Mouse (Mus musculus) ovary, postnatal 10 days (tissue): ENCODE data around the gene Ppp1r32.

Source experiments
- DNase-seq: peaks from one replicate; pipeline ENCODE4 v3.0.0; 2022; ENCODE audit warnings: low spot score

Gene Ppp1r32

GRCm38 (mm10) chr19:10457484-10457800 lies 25.3 kb downstream of the Ppp1r32 start:
- peak; percentile 32 for DNase-seq

GRCm38 (mm10) chr19:10456752-10457483 lies 25.8 kb downstream of the Ppp1r32 start, which contains the start of gene Lrrc10b:
TSS of gene Lrrc10b (minus strand) at chr19:10457473.
- peak; percentile 39 for DNase-seq

DNA sequence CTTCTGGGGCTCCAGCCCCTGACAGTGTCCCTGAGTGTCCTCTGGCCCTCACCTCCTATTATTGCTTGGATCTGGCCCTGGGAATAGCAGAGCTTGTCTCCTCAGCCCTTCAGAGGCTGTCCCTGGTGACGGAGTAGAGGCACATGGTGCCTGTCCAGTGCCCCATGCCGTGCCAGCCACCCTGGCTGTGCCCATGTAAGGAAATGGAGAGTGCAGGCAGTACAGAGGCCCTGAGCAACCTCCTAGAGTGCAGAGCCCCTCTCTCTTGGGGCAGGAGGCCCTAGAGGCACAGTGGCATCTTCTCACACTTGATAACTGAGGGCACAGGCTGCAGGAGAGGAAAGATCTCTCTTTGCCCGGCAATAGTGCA lies 27.3 kb downstream of the Ppp1r32 start:
- no peak for DNase-seq

- no peak for DNase-seq
Observed at GRCm38 (mm10) chr19:10454718-10455436, 27.9 kb downstream of the Ppp1r32 start.

DNA sequence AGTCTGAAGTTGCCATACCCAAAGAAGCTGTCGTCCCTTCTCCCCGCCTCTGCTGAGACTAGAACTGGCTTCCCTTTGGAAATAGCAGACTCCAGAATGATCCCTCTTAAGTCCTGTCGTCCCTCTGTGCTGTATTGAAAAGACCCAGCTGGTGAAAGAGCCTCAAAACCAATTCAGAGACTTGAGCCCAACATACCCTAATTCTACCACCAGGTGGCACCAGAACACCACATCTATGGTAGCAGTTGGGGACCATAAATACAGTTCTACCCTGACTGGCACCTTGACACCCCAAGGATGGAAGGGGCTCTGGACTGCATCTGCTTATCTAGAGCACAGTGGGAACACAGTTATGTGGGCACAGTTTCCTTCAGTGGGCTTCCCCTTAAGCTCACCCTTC lies 33.0 kb downstream of the Ppp1r32 start:
- DNase-seq: peak; percentile 38

GRCm38 (mm10) chr19:10449190-10449589 lies 33.5 kb downstream of the Ppp1r32 start:
- DNase-seq: no peak

DNA sequence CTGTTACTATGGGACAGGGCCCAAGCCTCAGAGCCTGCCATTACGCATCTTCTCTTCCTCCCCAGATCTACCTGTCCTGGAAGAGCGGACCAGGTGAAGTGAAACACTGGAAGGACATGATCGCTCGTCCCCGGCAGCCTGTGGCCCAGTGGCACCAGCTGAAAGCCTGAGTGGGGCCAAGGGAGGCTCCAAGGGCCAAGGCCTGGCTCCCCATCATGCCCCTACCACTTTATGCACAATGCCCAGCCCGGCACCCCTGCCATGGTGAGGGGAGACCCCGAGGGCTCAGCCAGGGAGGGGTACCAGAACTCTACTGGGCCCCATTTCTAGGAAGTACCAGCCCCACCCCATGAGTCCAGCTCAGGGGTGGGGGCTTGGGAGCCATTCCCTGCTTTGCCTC lies 34.5 kb downstream of the Ppp1r32 start:
- no peak for DNase-seq

DNA sequence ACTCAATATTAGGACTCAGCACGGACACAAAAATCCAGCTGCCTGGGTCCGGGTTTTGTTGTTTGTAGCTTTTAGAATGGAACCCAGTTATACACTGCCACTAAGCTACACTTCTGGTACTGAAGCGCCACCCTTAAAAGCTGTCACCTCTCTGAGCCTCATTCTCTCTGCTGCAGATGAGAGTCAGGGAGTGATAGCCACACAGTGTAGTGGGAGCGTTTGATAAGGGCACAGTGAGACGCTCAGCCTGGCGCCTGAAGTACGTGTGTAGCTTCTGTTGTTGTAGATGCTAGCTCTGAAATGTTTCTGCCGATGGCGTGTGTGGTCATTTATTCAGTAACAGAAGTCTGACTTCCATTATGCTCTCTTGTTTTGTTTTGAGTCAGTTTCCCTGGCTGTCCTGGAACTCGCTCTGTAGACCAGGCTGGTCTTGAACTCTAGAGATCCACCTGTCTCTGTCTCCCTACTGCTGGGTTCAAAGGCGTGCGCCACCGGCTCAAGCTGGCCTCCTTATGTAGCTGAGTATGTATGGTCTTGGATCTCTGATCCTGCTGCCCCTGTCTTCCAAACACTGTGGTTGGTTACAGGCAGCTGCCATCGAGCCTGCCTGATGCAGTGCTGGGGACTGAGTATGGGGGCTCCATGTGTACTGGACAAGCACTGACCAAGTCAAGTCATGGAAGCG lies 37.9 kb downstream of the Ppp1r32 start:
- DNase-seq: no peak

- no peak for DNase-seq
Observed at GRCm38 (mm10) chr19:10437521-10437920, 45.2 kb downstream of the Ppp1r32 start.

DNA sequence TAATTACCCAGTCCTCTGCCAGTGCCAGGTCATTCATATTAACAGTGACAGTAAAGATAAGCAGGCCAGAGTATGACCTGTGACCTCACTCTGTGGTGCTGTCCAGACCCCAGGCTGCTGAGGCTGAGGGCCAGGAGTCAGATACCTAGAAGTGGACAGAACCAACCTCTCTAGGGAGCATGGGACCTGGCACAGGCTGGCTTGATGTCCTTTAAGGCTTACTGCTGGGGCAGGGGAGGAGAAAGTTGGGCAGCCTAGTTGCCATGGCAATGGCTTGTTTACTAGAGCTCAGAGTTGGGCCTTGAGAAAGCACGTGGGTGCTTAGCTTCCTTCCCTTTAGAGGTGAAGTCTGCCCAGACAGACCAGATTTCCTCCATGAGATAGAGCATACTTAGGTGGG lies 46.0 kb downstream of the Ppp1r32 start:
- DNase-seq: no peak

GRCm38 (mm10) chr19:10435908-10436307 lies 46.8 kb downstream of the Ppp1r32 start:
- DNase-seq: no peak

DNA sequence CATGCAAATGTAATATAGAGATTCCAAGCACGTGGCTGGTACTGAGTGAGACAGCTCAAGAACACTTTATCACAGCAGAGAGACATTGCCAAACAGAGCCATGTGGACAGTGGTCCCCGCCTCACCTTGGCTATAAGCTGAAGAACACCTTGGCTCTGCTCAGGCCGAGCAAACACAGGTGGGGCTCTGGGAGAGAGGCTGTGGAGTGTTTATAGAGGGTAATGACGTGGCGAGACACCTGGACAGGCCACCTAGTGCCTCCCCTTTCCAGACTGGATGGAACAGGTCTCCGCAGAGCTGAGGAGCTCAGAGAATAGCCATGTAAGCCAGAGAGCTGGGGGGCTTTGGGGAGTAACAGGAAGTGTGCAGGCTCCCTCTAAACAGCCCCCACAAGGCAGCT lies 47.8 kb downstream of the Ppp1r32 start:
- DNase-seq: no peak

- DNase-seq: no peak
Observed at GRCm38 (mm10) chr19:10433879-10434540, 48.7 kb downstream of the Ppp1r32 start.

DNA sequence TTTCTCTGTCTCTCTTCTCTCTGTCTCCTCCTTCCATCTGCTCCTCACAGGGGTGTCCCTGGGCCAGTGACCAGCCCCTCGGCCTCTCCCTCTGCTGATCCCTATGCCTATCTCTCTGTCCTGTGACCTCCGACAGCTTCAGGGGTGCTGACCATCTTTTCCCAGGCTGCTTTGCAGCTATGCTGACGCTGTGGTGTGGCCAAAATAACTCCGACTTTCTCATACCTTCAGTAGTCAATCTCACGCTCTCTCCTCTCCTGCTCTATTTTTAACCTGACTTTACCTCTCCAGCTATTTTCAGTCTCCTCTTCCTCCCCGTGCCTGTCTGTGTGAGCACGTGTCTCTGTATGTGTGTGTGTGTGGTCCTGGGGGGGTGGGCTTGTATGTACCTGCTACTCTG lies 49.5 kb downstream of the Ppp1r32 start:
- no peak for DNase-seq

DNA sequence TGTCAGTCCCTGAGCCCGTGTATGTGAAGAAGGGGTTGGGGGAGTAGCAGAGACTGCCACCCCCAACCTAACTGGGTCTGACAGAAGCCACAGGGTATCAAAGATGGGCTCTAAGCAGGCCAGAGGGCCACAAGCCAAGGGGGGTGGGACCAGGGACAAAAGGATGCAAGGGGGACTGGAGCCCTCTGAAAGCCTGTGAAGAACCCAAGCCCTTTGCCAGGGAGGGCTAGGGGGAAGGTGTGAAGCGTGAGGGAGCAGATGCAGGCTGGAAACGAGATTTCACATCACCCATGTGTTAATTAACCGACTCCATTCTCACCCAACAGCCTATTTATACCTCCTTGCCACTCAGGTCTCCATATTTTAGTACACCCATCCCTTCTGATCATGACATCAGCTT lies 50.9 kb downstream of the Ppp1r32 start:
- no peak for DNase-seq

GRCm38 (mm10) chr19:10431410-10431809 lies 51.3 kb downstream of the Ppp1r32 start:
- no peak for DNase-seq

DNA sequence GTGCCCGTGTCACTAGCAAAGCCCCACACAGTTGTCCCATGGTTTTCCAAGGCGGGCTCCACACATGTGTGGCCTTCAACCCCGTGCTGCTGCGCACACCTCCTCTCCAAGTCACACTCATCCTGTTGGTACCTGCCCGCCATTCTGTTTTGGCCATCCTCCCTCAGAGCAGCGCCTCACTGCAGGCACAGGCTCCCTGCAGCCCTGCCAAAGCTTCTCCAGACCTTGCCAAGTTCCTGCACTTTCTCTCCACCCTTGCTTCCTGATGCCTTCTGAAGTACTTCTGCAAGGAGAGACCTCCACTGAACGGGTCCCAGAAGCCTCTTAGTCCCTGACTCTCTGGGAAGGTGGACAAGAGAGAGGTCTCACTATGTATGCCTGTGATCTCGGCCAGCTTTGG lies 53.4 kb downstream of the Ppp1r32 start:
- no peak for DNase-seq

- no peak for DNase-seq
Observed at GRCm38 (mm10) chr19:10427431-10427830, 55.3 kb downstream of the Ppp1r32 start.

DNA sequence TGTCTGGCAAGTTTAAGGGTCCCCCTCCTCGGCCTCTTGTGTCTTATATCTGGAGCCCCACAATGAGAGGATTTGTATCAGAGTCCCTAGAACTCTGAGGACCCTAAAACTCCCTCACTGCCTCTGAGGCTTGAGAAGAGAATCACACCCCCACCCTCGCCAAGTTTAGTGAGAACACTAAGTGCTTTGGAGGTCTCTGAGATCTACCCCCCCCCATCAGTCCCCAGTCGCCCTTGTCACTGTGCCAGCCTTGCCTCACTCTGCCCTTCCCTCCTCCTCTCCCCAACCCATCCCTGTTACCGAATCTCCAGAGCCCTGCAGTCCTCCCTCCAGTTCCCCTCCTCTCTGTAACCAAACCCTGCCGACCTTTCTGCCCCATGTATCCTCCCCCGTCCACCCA lies 55.9 kb downstream of the Ppp1r32 start:
- no peak for DNase-seq

GRCm38 (mm10) chr19:10426312-10426711 lies 56.4 kb downstream of the Ppp1r32 start:
- DNase-seq: no peak

GRCm38 (mm10) chr19:10425484-10426270 lies 57.1 kb downstream of the Ppp1r32 start:
- no peak for DNase-seq

GRCm38 (mm10) chr19:10424751-10425150 lies 58.0 kb downstream of the Ppp1r32 start:
- DNase-seq: no peak
